Mouse (Mus musculus) adrenal gland (tissue): ENCODE measurements around the gene Id2.

Source experiments
- intact Hi-C: fragments of 180-260 bp; cut with DNase I; formaldehyde crosslinking; loops from one replicate; pipeline ENCODE4 v1.15.1; 2025

The Id2 gene

DNA sequence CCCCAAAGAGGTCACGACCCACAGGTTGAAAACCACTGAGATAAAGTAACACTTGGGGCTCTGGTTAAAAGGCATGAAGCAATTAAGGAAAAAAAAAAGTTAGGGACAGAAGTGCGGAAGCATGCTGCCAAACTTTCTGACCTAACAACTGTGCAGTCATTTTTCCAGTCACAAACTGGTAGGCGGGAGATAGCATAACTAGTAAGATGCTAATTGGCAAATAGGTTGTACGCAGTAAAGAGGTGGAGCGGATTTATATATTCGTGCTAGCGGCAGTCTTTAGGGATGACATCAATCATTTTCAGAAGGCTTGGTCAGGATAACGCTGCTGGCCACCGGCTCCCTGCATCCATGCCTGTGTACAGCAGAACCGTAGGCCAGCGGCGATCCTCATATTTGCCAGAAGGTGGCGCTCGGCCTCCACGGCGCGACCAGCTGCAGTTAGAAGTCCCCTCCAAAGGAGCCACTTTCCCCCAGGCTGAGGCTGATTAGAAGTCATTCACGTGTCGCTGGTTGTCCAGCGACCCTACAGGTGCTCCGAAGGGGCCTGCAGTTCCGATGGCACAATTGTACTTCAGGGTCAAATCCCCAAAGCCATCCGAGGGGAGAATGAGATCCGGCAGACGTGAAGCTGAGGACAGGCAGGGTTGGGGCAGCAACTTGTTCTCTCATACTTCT is 4.8 kb downstream of the Id2 start:
- intact Hi-C loops, result loop anchor here (10.0 kb wide), 1 partner anchor 323 kb away; no protein-coding TSS in a partner anchor

DNA sequence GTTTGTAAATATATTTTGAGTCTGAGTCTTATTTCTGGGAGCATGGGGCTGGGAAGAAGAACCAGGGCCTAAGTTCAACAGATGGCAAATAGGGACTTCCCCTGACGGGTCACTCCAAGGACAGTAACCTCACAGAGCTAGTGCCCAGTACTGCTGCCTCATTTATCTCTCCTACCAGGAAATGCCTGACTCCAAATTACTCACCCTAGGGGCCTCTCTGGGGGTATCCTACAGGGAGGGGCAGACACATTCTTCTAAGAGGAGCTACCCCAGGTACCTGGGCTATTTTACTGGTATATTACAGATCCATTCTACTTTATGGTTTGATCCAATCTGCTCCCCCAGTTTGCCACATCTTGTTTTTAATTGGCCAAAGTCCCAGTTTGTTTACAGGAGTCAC is 7.5 kb downstream of the Id2 start:
- intact Hi-C loops, result loop anchor here (10.0 kb wide), 2 partner anchors 735 to 985 kb away; no protein-coding TSS in a partner anchor

DNA sequence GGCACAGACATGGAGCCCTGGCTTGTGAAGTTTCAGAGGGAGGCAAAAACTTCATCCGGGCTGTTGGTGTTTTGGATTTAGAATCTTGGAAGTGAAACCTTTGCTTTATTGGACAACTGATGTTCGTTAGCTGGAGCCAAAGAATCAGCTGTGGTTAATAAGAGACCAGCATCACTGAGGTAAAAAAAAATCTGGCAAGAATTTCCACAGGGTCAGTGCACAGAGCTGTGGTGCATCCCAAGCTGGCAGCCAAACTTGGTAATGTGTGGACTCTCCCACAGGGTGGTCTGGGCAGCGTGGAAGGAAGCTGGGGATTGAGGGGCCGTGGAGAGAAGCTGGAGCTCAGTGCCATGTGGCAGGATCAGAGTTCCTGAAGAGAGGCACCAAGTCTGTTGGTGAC is 10.0 kb downstream of the Id2 start:
- intact Hi-C loops, result loop anchor here (10.0 kb wide), 2 partner anchors 738 to 988 kb away; no protein-coding TSS in a partner anchor

DNA sequence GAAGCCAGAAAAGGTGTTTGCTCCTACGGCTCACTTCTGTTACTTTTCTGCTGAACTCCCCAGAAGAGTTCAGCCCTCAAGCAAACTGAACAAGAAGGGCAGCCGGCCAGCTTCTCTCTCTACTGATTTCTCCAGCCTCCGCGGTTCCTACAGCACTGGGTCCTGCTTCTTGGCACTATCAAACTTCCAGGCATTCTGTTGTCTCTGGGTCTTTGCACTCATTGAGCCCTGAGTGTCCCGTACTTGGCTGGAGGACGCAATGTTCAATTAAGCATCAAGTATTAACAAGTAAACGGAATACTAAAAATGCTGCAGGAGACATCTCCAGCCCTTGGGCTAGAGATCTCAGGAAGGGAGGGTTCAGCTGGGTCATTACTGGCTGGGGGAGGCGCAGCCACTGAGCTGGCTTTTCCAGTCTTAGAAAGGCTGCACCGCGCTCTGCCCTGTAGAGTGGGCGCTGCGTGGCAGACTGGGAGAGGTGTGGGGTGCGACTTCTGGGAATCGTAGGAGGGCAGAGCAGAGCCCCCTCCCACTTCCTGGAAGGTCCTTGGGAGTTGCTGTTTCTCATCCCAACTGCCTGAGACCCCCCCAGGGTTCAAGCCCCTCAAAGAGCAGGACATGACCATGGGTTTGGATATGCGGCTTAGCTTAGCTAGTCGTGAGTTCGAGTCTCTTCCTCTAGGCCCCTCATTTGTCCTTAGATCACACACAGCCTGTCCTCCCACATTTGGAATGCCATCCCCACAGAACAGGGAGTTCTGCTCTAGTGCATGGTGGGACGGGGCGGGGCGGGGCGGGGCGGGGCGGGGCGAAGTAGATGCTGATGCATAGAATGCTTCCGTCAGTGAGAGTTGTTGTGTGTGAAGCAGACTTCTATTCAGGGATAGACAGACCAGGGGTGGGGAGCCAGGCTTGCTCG is 13.4 kb downstream of the Id2 start:
- intact Hi-C loops, result loop anchor here (10.0 kb wide), 2 partner anchors 741 to 991 kb away; no protein-coding TSS in a partner anchor

GRCm38 (mm10) chr12:25074344-25074743 is 22.6 kb downstream of the Id2 start:
- intact Hi-C loops, result no loop called here

- intact Hi-C loops, result no loop called here
Measured at GRCm38 (mm10) chr12:25073374-25073773, 23.6 kb downstream of the Id2 start.

DNA sequence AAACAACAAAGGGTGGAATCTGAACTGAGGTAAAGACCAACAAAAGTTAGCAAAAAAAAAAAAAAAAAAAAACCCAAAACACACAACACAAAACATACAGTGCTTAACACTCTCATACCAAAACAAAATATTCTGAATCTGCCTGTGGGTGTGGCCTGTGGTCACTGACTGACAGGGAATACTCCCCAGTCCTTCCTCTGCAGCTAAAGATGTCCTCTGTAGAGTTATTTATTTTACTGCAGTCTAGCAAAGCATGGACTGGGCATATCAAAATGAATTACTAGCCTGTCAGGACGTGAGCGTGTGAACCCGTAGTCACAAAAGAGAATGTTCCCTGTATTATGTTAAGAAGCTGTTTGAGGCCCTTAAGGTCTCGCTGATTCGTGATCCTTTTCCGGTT is 34.7 kb downstream of the Id2 start:
- intact Hi-C loops, result no loop called here

GRCm38 (mm10) chr12:25060901-25061300 is 36.0 kb downstream of the Id2 start:
- intact Hi-C loops, result no loop called here

DNA sequence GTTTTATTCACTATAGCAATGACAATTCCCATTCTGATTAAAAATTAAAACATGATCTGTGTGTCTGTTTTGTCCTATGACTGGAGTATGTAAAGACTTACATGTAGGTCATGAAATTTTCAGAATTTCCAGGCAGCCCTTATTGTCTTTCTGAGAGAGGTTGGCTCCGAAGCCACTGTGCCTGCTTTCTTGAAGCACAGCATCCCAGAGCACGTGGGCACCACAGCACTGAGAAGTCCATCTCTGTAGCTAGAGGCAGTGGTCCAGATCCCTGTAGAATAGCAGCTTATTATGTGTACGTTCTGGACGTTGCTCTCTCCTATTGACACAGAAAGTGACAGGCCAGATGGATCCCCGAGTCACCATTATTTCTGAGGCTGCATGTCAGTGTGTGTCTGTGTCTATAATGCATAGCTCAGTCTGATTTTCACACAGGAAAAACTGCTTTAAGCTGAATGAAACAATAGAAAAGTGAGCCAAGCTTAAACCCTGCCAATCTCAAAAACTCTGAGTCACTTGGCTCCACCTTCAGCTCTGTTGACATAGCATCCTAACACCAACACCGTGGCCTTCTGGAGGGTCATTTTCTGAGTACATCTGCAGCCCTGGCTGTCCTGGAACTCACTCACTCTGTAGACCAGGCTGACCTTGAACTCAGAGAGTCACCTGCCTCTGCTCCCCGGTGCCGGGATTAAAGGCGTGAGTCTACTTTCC is 37.3 kb downstream of the Id2 start:
- intact Hi-C loops, result no loop called here

- intact Hi-C loops, result no loop called here
Measured at GRCm38 (mm10) chr12:25054963-25055362, 42.0 kb downstream of the Id2 start.

- intact Hi-C loops, result no loop called here
Measured at GRCm38 (mm10) chr12:25054511-25054910, 42.4 kb downstream of the Id2 start.

DNA sequence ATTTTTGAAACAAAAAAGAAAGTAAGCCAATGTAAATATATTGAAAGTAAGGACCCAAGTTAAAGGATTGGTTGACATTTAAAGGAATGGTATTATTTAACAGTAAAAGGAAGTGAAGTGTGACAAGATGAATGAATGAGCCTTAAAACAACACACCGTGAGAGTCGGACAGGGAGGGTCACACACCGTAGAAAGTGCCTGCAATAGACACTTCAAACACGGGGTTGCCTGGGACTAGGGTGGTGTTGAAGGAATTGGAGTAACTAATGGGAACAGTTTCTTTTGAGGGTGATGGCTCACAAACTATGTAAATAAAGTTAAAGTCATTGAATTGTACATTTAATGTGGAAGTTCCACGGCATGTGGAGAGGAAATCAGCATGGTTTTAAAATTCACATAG is 47.7 kb downstream of the Id2 start:
- intact Hi-C loops, result no loop called here

DNA sequence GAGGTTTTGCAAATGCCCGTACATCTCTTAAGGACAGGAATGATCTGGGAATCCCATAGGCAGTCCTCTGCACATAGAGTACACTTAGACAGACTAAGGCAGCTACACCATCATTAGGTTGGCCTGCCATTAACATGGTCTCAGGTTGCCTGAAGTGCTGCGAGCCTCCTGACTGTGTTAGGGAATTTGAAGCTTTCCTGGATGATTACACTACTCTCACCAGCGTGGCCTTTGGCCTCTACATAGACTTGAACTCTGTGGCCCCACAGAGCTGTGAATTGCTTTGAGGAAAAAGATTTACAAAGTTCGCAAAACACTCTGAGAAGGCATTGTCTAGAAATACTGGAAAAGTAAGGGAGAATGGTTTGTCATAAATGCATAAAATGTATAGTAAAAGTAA is 52.4 kb downstream of the Id2 start:
- intact Hi-C loops, result no loop called here

- intact Hi-C loops, result no loop called here
Measured at GRCm38 (mm10) chr12:25044056-25044455, 52.9 kb downstream of the Id2 start.
